Mouse (Mus musculus): Measurements from ENCODE around the gene Eif2s3y.

Eif2s3y gene

GRCm38 (mm10) chrY:1009882-1010751 lies at the start of gene Eif2s3y:
Gene Eif2s3y, plus strand, starts transcription at chrY:1010543.
- DNase-seq (ENCODE audit: inconsistent age in 2 of 2, low spot score in 1 of 2): peak in 1 of 2 experiments; percentile 76
